16 mouse cellular contexts compared by ENCODE assay signal in the genomic region with DNA sequence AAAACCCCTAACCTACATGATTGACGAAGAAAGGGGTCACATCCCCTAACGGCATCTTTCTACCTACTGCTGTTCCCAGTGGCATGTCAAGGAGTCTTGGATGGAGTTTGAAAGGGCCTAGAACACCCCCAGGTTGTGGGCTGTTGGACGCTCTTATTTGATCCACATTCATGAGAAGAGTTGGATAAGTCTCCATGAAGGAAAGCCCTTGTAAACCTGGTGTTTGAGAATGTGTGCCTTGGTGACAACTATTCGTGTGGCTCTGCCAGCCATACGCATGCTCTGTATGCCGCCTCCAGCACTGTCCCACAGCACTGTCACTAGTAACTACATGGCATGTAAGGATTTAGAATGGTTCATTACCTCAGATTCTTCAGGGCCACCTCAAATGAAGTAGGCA.
"Had no signal": no experiment of that assay in that cellular context is flagged by ENCODE, and none has a peak within 500 bp of the region (broad histone marks: within the 10 kb centered on the region; RNA-seq: fewer than 3 reads in every experiment).

No protein-coding gene starts in this region.

- H3K27ac ChIP-seq: neural tube, embryonic 13.5 days; neural tube, embryonic 15.5 days; stomach, embryonic 15.5 days; stomach, postnatal 0 days had no signal

- H3K27me3 ChIP-seq: neural tube, embryonic 13.5 days; neural tube, embryonic 15.5 days; stomach, embryonic 15.5 days had no signal

- H3K9me3 ChIP-seq: neural tube, embryonic 13.5 days; neural tube, embryonic 15.5 days; stomach, embryonic 15.5 days had no signal

- H3K4me3 ChIP-seq: neural tube, embryonic 13.5 days; neural tube, embryonic 15.5 days; stomach, embryonic 15.5 days had no signal

- H3K4me2 ChIP-seq: neural tube, embryonic 13.5 days; neural tube, embryonic 15.5 days; stomach, embryonic 15.5 days had no signal

- H3K9ac ChIP-seq: neural tube, embryonic 13.5 days; neural tube, embryonic 15.5 days; stomach, embryonic 15.5 days had no signal

- DNase-seq: retina, postnatal 1 day; right cerebral cortex, adult 18-20 months; right cerebral cortex, postnatal 14 days; right cerebral cortex, postnatal 25 days; right cerebral cortex, postnatal 4 days; spleen, adult 18-20 months; thymus, adult 18-20 months; thymus, adult 2 months; thymus, postnatal 14 days; thymus, postnatal 25 days; thymus, postnatal 36 days; thymus, postnatal 4 days had no signal

- H3K4me1 ChIP-seq: neural tube, embryonic 13.5 days; neural tube, embryonic 15.5 days; stomach, embryonic 15.5 days had no signal
